Mouse (Mus musculus) limb, embryonic 13.5 days (tissue): ENCODE data around the gene Rbm20. TPM values are rescaled to one million over a fixed set of nuclear protein-coding genes. Genes with fewer than 3 reads are reported as not detected.
A peak's percentile ranks its signal among the peaks of the same experiment; 100 is the strongest.

ENCODE experiments used
- ATAC-seq: fragments of 200-750 bp; cut with Nextera tagmentation; 2 replicates; pipeline ENCODE4 v1.8.0; 2017; ENCODE audit warnings: low read depth, moderate number of reproducible peaks, moderate TSS enrichment; ENCODE audit not compliant: low FRiP score
- H3K27ac ChIP-seq: fragments of 300-500 bp; sonication (generic); 2 replicates; pipeline ENCODE4 v1.5.1; 2015; ENCODE audit warnings: inconsistent platforms, mild to moderate bottlenecking, moderate library complexity
- H3K27me3 ChIP-seq: fragments of 300-500 bp; sonication (generic); 2 replicates; pipeline ENCODE4 v1.6.1; 2015; ENCODE audit warnings: mild to moderate bottlenecking, inconsistent platforms
- H3K36me3 ChIP-seq: fragments of 300-500 bp; sonication (generic); 2 replicates; pipeline ENCODE4 v1.6.1; 2015; ENCODE audit warnings: inconsistent platforms, mild to moderate bottlenecking, moderate library complexity
- H3K4me1 ChIP-seq: fragments of 300-500 bp; sonication (generic); 2 replicates; pipeline ENCODE4 v1.6.1; 2015; ENCODE audit warnings: inconsistent platforms
- H3K4me2 ChIP-seq: fragments of 300-500 bp; sonication (generic); replicated peaks from 2 replicates; pipeline ENCODE4 v1.6.1; 2015; ENCODE audit warnings: inconsistent platforms, mild to moderate bottlenecking, moderate library complexity
- H3K4me3 ChIP-seq: fragments of 300-500 bp; sonication (generic); 2 replicates; pipeline ENCODE4 v1.5.1; 2015; ENCODE audit warnings: moderate library complexity, mild to moderate bottlenecking, inconsistent platforms
- H3K9ac ChIP-seq: fragments of 300-500 bp; sonication (generic); 2 replicates; pipeline ENCODE4 v1.6.1; 2015; ENCODE audit warnings: mild to moderate bottlenecking, inconsistent platforms
- H3K9me3 ChIP-seq: fragments of 300-500 bp; sonication (generic); 2 replicates; pipeline ENCODE4 v1.6.1; 2016; ENCODE audit warnings: inconsistent platforms
- WGBS: fragments of 180-500 bp; shearing (Covaris S2); methylation state at CpG from one replicate; pipeline ENCODE4 v1.1.7; 2015; 5-methylcytosine and 5-hydroxymethylcytosine counted together
- polyA plus RNA-seq: library from polyadenylated mRNA; unstranded; fragments of >200 nt; fragmentation: Nextera tagmentation; extraction: Ambion mirVana; gene quantifications from 2 replicates; pipeline ENCODE4 v1.2.1, GENCODE M21; 2015

The Rbm20 gene
- polyA plus RNA-seq, 1 experiment from 2014 or later, result 5.1 TPM

DNA sequence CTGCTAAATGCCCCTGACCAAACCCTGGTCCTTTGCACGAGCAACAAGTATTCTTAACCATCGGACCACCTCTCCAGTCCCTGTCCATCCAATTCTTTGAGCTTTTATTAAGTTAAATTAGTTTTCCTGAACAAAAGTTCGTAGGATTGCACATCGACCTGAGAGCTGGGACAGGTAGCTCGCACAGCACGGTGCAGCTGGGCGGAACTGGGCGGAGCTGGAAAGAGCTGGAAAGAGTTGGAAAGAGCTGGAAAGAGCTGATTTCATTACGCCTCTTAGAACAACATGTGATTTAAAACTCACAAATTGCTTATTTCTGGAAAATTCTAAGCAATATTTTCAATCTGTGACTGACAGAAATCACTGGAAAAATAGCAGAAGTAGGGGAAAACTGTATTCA, 24.3 kb downstream of the Rbm20 start:
- 90% methylated on average over 9 of the region's 9 CpGs for WGBS
- Histone ChIP-seq H3K4me3 (no peak overlapping the region), H3K9me3 (no peaks in the 10 kb centered on the region), H3K36me3 (no peaks in the 10 kb centered on the region), H3K27me3 (no peaks in the 10 kb centered on the region), H3K9ac (no peak overlapping the region), H3K4me2 (no peak overlapping the region), H3K27ac (no peak overlapping the region), H3K4me1 (peaks cover 48% of the 10 kb centered on the region)
- no peak for ATAC-seq

DNA sequence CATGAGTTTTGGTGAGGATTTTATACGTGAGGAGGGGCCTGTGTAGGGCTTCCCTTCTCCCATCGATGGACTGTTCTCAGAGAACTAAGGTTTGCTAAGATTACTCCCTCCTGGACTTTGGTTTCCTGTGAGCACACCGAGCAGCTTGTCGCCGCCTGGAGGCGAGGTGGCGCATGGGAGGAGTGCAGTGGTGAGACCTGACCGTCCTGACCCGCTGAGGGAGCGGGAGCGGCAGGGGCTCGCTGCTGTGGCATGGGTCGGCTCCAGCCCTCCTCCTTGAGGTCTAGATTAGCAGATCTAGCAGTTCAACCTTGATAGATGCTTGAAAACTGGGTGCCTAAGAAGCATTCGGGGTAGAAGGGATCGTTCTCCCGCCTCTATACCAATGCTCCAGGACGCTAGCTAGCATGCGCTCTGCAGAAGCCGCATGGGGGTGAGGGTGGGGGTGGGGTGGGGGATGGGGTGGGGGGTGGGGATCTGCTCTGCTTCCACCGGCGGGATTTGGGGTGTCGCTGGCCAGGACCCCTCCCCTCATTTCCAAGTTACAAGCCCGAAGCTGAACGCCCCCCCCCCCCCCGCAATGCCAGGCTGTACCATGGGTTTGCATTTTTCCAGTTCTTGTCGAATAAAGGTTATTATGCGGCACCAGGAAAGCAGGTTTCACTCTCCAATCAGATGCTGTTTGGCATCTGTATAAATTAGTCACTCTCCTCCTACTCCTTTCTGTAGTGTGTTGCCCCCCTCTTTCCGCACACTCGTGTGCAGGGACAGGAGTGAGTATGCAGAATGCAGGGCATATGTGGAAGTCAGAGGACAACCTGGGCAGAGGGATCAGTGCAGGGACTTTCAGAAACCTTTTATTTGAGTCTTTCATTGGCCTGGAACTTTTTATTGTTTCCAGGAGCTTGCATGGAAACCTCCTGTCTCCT, 28.1 kb downstream of the Rbm20 start:
- peak; percentile 84 for ATAC-seq
- Histone ChIP-seq H3K9ac (peak overlapping the region; percentile 67), H3K36me3 (no peaks in the 10 kb centered on the region), H3K9me3 (no peaks in the 10 kb centered on the region), H3K27ac (no peak overlapping the region), H3K27me3 (no peaks in the 10 kb centered on the region), H3K4me3 (peak overlapping the region; percentile 44), H3K4me2 (peak overlapping the region; percentile 77), H3K4me1 (peaks cover 15% of the 10 kb centered on the region)
- whole genome bisulfite sequencing, result 3% methylated on average over 22 of the region's 29 CpGs

- no peak overlapping the region for H3K27ac ChIP-seq
- H3K9me3 ChIP-seq, result 0 out of 2 replicates have a peak, but pooled peaks cover under 1% of the 10 kb centered on the region
- 79% methylated on average over 11 of the region's 11 CpGs for WGBS
Observed at GRCm38 (mm10) chr19:53708401-53708800, 31.3 kb downstream of the Rbm20 start.

DNA sequence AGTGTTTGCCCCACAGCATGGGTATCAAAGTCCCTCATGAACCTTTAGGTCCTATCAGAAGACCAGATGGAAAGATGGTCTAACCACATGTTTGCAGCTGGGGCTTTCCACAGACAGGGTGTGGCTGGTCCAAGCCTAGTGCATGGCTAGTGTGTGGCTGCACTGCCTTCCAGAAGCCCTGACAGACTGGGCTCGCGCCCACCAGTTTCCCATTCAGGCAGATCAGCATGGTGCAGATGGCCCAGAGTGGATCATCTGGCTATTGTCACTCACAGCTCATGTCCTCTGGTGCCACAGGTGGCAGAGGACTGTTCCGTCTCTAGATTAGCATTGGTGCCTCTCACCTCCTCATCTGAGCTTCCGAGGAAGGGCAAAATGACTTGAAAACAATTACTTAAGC, 33.8 kb downstream of the Rbm20 start:
- H3K9me3 ChIP-seq, result peaks cover 12% of the 10 kb centered on the region
- peak; percentile 51; the same call in 1 of the 2 replicates for ATAC-seq
- no peak overlapping the region for H3K9ac ChIP-seq
- peaks cover 7% of the 10 kb centered on the region; the same call in 1 of the 2 replicates for H3K27me3 ChIP-seq
- H3K27ac ChIP-seq, result no peak overlapping the region
- H3K4me2 ChIP-seq, result no peak overlapping the region
- peaks cover 16% of the 10 kb centered on the region for H3K4me1 ChIP-seq
- H3K36me3 ChIP-seq, result no peaks in the 10 kb centered on the region; the same call in 1 of the 2 replicates
- 31% methylated on average over 4 of the region's 4 CpGs for WGBS
- H3K4me3 ChIP-seq, result no peak overlapping the region

More at GRCm38 (mm10) chr19:53708401-53708800, 31.3 kb downstream of the Rbm20 start:
- H3K36me3 ChIP-seq, result no peaks in the 10 kb centered on the region
- peaks cover 29% of the 10 kb centered on the region for H3K4me1 ChIP-seq
- ATAC-seq, result no peak
- peaks cover 7% of the 10 kb centered on the region; the same call in 1 of the 2 replicates for H3K27me3 ChIP-seq
- H3K9ac ChIP-seq, result no peak overlapping the region
- no peak overlapping the region for H3K4me2 ChIP-seq
- H3K4me3 ChIP-seq, result no peak overlapping the region

DNA sequence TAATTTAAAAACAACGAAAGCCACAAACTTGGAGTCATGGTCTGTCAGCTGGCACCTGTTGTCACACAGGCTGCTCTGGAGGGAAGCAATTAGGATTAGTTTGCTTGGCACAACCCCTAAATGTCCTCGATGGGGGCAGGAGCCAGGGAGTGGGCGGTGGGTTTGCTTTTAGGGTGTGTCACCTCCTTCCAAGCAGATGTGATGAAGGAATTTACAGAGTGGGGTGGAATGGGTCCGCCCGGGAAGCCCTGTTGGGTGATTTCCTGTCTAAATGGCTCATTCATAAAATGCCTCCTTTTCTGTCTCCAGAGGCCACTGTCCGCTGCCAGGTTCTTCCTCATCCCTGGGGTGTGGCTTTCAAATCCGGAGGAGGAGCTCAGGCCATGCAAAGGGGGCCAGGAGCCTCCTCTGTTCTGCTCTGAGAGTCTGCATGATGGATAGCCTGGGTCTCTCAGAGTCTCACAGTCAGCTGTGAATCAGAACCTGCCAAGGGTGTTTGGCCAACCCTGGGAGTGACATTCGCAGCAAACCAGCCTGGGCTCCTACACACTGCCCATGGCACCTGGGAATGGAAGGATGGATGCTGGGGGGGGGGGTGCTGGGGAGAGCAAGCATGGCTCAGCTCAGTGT, 34.3 kb downstream of the Rbm20 start:
- H3K36me3 ChIP-seq, result no peaks in the 10 kb centered on the region; the same call in 1 of the 2 replicates
- H3K4me2 ChIP-seq, result no peak overlapping the region
- no peak overlapping the region for H3K4me3 ChIP-seq
- H3K4me1 ChIP-seq, result peaks cover 16% of the 10 kb centered on the region
- no peak; the same call in 1 of the 2 replicates for ATAC-seq
- peaks cover 12% of the 10 kb centered on the region for H3K9me3 ChIP-seq
- H3K27ac ChIP-seq, result no peak overlapping the region
- H3K9ac ChIP-seq, result no peak overlapping the region
- peaks cover 7% of the 10 kb centered on the region; the same call in 1 of the 2 replicates for H3K27me3 ChIP-seq
- WGBS, result 19% methylated on average over 8 of the region's 8 CpGs

DNA sequence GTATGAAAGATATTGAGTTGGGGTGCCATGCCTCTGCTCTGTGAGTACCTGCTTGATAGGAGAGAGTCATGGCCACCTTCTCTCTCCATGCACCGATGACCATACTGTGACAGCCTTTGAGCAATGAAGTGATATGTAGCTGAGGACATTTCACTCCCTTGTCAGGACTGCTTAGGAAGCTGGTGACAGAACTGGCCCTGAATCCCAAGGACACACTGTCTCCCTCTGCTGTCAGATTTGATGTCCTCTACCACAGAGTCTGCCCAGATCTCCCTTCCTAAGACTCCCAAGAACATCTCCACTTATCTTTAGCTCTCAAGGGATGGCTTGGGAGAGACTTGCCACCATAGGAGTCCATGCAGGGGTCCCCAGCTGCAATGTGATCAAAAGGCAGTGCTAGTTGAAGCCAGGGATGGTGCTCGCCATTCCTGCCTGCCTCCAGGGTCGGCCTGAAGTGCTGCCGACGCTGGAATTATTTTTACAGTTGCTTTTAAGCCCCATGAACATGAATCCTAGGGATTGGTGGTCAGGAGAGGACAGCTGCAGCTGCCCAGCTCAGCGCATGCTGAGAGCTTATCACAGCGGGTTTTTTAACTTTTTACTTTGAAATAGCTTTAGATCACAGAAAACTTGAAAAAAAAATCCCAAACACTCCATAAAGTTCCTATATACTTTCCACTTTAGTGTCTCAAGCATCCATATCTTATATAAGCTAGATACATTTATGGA, 35.4 kb downstream of the Rbm20 start:
- Histone ChIP-seq H3K4me1 (peaks cover 16% of the 10 kb centered on the region), H3K4me2 (no peak overlapping the region), H3K4me3 (no peak overlapping the region), H3K27ac (no peak overlapping the region), H3K9me3 (peaks cover 12% of the 10 kb centered on the region), H3K27me3 (peaks cover 7% of the 10 kb centered on the region; the same call in 1 of the 2 replicates), H3K36me3 (no peaks in the 10 kb centered on the region; the same call in 1 of the 2 replicates), H3K9ac (no peak overlapping the region)
- whole genome bisulfite sequencing, result 43% methylated on average over 7 of the region's 7 CpGs
- no peak for ATAC-seq

- Histone ChIP-seq H3K36me3 (no peaks in the 10 kb centered on the region; the same call in 1 of the 2 replicates), H3K27ac (no peak overlapping the region), H3K4me3 (no peak overlapping the region), H3K27me3 (peaks cover 7% of the 10 kb centered on the region; the same call in 1 of the 2 replicates), H3K4me1 (peaks cover 16% of the 10 kb centered on the region), H3K4me2 (no peak overlapping the region), H3K9me3 (peaks cover 12% of the 10 kb centered on the region), H3K9ac (no peak overlapping the region)
- WGBS, result 86% methylated on average over 6 of the region's 6 CpGs
- ATAC-seq, result no peak
Observed at GRCm38 (mm10) chr19:53713364-53713763, 36.3 kb downstream of the Rbm20 start.

- 85% methylated on average over 7 of the region's 7 CpGs for whole genome bisulfite sequencing
- Histone ChIP-seq H3K27ac (no peak overlapping the region), H3K9ac (no peak overlapping the region), H3K27me3 (peaks cover 7% of the 10 kb centered on the region; the same call in 1 of the 2 replicates), H3K9me3 (peaks cover 12% of the 10 kb centered on the region), H3K4me1 (peaks cover 6% of the 10 kb centered on the region), H3K4me2 (no peak overlapping the region), H3K36me3 (no peaks in the 10 kb centered on the region; the same call in 1 of the 2 replicates), H3K4me3 (no peak overlapping the region)
- ATAC-seq, result no peak
Observed at GRCm38 (mm10) chr19:53716469-53716868, 39.4 kb downstream of the Rbm20 start.

DNA sequence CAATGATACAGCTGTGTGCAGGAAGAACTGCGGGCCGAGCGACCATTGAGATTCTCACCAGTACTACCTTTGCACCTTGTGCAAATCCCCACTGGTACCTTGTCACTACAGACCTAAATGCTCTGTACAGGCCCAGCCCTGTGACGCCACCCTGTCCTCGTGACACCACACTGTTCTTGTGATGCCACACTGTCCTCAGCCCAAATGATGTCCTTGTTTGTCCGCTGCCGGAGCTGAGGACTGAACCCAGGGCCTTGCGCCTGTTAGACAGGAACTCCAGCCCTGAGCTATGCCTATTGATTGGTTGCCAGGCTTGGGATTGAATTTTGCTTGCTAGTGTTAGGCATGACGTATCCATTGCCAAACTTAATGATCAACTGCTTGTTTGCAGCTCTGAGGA, 40.3 kb downstream of the Rbm20 start:
- Histone ChIP-seq H3K4me3 (no peak overlapping the region), H3K9ac (no peak overlapping the region), H3K27me3 (peaks cover 2% of the 10 kb centered on the region; the same call in 1 of the 2 replicates), H3K27ac (no peak overlapping the region), H3K4me2 (no peak overlapping the region), H3K36me3 (no peaks in the 10 kb centered on the region; the same call in 1 of the 2 replicates), H3K4me1 (no peaks in the 10 kb centered on the region), H3K9me3 (peaks cover 12% of the 10 kb centered on the region)
- WGBS, result 91% methylated on average over 9 of the region's 9 CpGs
- no peak for ATAC-seq

- Histone ChIP-seq H3K27me3 (no peaks in the 10 kb centered on the region), H3K36me3 (no peaks in the 10 kb centered on the region), H3K27ac (no peak overlapping the region), H3K4me1 (peaks cover 14% of the 10 kb centered on the region), H3K4me2 (no peak overlapping the region), H3K9me3 (no peaks in the 10 kb centered on the region), H3K4me3 (no peak overlapping the region), H3K9ac (no peak overlapping the region)
- WGBS, result 93% methylated on average over 5 of the region's 5 CpGs
- no peak for ATAC-seq
Observed at GRCm38 (mm10) chr19:53722186-53722585, 45.1 kb downstream of the Rbm20 start.

DNA sequence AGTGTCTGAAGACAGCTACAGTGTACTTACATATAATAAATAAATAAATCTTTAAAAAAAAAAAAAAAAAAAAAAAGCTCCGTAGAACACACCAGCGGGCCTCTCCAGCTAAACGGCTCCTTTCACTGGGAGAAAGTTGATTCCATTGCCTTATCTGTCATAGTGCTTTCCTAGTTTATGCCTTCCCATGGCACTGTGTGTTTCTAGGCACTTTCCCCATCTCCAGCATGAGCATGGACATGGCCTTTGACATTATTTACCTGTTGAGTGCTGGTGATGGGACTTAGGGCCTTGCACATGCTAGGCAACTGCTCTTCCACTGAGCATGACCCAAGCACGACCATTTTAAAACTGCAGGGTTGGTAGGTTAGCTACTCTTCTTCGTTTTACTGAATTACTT, 46.9 kb downstream of the Rbm20 start:
- Histone ChIP-seq H3K9me3 (no peaks in the 10 kb centered on the region), H3K27me3 (no peaks in the 10 kb centered on the region), H3K4me1 (peaks cover 28% of the 10 kb centered on the region), H3K4me2 (no peak overlapping the region), H3K4me3 (no peak overlapping the region), H3K27ac (no peak overlapping the region), H3K9ac (no peak overlapping the region), H3K36me3 (no peaks in the 10 kb centered on the region)
- no peak for ATAC-seq
- 86% methylated on average over 5 of the region's 5 CpGs for WGBS
